Mouse (Mus musculus): ENCODE measurements around the gene Myh2. TPM values are rescaled to one million over a fixed set of nuclear protein-coding genes. Genes with fewer than 3 reads are reported as not detected.

Gene Myh2
- not detected for polyA plus RNA-seq (2017; shearing (Covaris generic))

GRCm38 (mm10) chr11:67170727-67171126 lies at the start of gene Myh2:
TSS of gene Myh2 (plus strand) at chr11:67171027.

GRCm38 (mm10) chr11:67199752-67200151 lies 28.9 kb downstream of the Myh2 start, which contains the start of gene Myh1:
TSS of gene Myh1 (plus strand) at chr11:67200052.

GRCm38 (mm10) chr11:67237481-67238079 lies 66.8 kb downstream of the Myh2 start, which contains the start of gene Myh4:
TSS of gene Myh4 (plus strand) at chr11:67238029.

Other genes with a start within 250 kb of the Myh2 start
- not detected for gene Tmem238l, start 214.4 kb upstream of the Myh2 start, polyA plus RNA-seq (2017; shearing (Covaris generic))
- gene Tmem220, start 145.9 kb upstream of the Myh2 start, polyA plus RNA-seq (2017; shearing (Covaris generic)), result 2.1 TPM
- 69.1 TPM for gene Adprm, start 118.4 kb upstream of the Myh2 start, polyA plus RNA-seq (2017; shearing (Covaris generic))
- gene Sco1, start 118.4 kb upstream of the Myh2 start, polyA plus RNA-seq (2017; shearing (Covaris generic)), result 8.1 TPM
- 0.45 TPM for gene Myh3, start 92.7 kb upstream of the Myh2 start, polyA plus RNA-seq (2017; shearing (Covaris generic))
- not detected for gene Myh1, start 29.0 kb downstream of the Myh2 start, polyA plus RNA-seq (2017; shearing (Covaris generic))
- gene Myh4, start 67.0 kb downstream of the Myh2 start, polyA plus RNA-seq (2017; shearing (Covaris generic)), result not detected
- not detected for gene Myh8, start 106.1 kb downstream of the Myh2 start, polyA plus RNA-seq (2017; shearing (Covaris generic))
- not detected for gene Myh13, start 150.6 kb downstream of the Myh2 start, polyA plus RNA-seq (2017; shearing (Covaris generic))

All from CD4-positive, CD25-positive, alpha-beta regulatory T cell, adult 9 weeks (primary cell).